Mouse (Mus musculus): Measurements from ENCODE around the gene Tdrd9.

Tdrd9 gene

GRCm38 (mm10) chr12:112104890-112105289 lies 133.5 kb downstream of the Tdrd9 start:
- no peak for DNase-seq (ENCODE audit: low spot score in 2 of 2)

- no peak for DNase-seq (ENCODE audit: low spot score in 2 of 2)
Observed at GRCm38 (mm10) chr12:112106541-112106971, 135.2 kb downstream of the Tdrd9 start, which contains the start of gene Aspg. Aspg (plus strand) TSS chr12:112106679.

- no peak for DNase-seq (ENCODE audit: low spot score in 2 of 2)
Observed at GRCm38 (mm10) chr12:112107685-112108084, 136.3 kb downstream of the Tdrd9 start.

- DNase-seq (ENCODE audit: low spot score in 2 of 2): no peak
Observed at GRCm38 (mm10) chr12:112108696-112109445, 137.5 kb downstream of the Tdrd9 start.

- no peak for DNase-seq (ENCODE audit: low spot score in 2 of 2)
Observed at GRCm38 (mm10) chr12:112109701-112110100, 138.3 kb downstream of the Tdrd9 start.

- DNase-seq (ENCODE audit: low spot score in 2 of 2): no peak
Observed at GRCm38 (mm10) chr12:112111323-112111722, 140.0 kb downstream of the Tdrd9 start.

GRCm38 (mm10) chr12:112112235-112112634 lies 140.9 kb downstream of the Tdrd9 start:
- DNase-seq (ENCODE audit: low spot score in 2 of 2): no peak

GRCm38 (mm10) chr12:112112686-112113396 lies 141.5 kb downstream of the Tdrd9 start:
- no peak for DNase-seq (ENCODE audit: low spot score in 2 of 2)

- peak; percentile 49 to 51 for DNase-seq (ENCODE audit: low spot score in 2 of 2)
Observed at GRCm38 (mm10) chr12:112113710-112114109, 142.4 kb downstream of the Tdrd9 start.

- no peak for DNase-seq (ENCODE audit: low spot score in 2 of 2)
Observed at GRCm38 (mm10) chr12:112117006-112117405, 145.6 kb downstream of the Tdrd9 start.

- no peak for DNase-seq (ENCODE audit: low spot score in 2 of 2)
Observed at GRCm38 (mm10) chr12:112117649-112118048, 146.3 kb downstream of the Tdrd9 start.
